Mouse (Mus musculus) megakaryocyte, adult 5-6 weeks (primary cell): ENCODE data around the gene Ccdc163. TPM values are rescaled to one million over a fixed set of nuclear protein-coding genes. Genes with fewer than 3 reads are reported as not detected.
A peak's percentile ranks its signal among the peaks of the same experiment; 100 is the strongest.

ENCODE experiments used
- ATAC-seq: 2 replicates; pipeline ENCODE4 v1.8.0; 2016; ENCODE audit warnings: mild to moderate bottlenecking, inconsistent platforms; ENCODE audit not compliant: poor library complexity, severe bottlenecking
- total RNA-seq, 2 experiments: library from RNA; stranded (forward) in 1 of 2; stranded (reverse) in 1 of 2; fragments of 153-499, 151-499 nt in 1 of 2; fragments of 221-1000, 200-1000 nt in 1 of 2; gene quantifications; 2 replicates each; pipeline versions ENCODE4 v1.2.3 to v1.2.4; 2015 to 2017

Gene Ccdc163
- total RNA-seq, 2 experiments from 2014 or later, result 19.2 to 34.7 TPM

DNA sequence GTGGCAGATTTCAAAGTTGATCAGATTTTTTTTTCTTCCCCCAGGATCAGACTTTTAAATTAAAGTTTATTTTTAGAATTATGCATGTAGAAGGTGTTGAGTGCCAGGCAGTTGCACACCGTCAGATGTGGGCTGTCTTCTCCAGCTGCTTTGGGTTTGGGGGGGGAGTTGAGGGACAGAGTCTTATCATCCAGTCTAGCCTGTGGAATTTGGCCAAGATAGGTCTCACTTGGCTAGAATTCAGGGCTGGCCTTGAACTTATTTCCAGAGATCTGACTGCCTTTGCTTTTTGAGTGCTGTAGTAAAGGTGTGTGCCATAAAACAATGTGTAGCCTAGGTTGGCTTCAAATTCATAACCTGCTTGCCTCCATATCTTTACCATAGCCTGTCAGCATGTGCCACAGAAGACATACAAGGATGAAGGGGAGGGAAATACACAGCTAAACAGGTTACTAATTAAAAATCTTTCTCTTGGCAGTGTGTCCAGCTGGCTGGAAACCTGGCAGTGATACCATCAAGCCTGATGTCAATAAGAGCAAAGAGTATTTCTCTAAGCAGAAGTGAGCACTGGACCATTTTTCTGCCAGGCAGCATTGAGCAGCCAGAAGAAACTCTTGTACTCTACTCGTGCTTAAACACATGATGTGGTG, 9.5 kb upstream of the Ccdc163 start:
- no peak for ATAC-seq

- ATAC-seq, result 0 out of 2 replicates have a peak, but pooled peaks have one; percentile 15
Observed at GRCm38 (mm10) chr4:116700964-116701363, 7.3 kb upstream of the Ccdc163 start.

- peak; percentile 48 for ATAC-seq
Observed at GRCm38 (mm10) chr4:116703804-116704203, 4.5 kb upstream of the Ccdc163 start.

DNA sequence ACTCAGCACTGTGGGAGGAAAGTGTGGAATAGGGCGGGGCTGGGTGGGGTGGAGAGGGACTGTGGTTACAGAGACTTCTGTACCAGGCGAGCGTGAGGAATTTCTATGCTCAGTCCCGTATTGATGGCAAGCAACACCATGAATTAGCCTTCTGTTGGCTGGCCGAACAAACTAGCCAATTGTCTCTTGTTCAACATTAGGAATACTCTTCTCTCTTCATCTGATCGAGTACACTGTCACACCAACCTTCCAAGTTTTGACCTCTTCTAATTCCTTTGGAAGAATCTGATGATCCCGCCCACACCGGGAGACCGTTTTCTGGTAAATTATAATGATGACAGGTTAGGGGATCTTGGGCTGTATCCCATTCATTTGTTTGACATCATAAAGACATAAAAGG, 643 bp upstream of the Ccdc163 start:
- no peak for ATAC-seq

DNA sequence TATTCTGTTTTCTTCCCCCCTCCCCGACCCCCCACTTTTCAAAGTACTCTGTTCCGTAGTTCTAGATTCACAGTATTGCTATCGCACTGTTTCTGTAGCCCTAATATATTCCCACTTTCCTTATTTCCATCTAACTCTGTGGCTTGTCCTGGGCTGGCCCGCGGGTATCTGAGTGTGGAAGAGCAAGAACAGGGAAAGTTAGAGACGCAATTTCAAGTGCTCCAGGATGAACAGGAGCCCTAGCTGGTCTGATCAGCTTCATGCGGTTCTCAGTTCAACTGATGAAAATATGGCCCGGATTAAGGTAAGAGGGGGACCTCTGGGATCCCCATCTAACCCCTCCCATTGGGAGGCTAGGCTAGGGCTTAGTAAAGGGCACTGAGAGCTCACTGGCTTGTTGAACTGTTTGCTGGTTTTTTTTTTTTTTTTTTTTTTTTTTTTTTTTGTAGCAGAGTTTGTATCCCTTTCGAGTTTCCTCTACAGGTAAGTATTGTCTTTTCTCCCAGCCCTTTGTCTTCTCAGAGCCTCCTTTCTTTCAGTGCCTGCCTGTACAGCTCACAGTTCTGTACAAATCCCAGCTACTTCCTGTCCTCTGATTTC, 582 bp downstream of the Ccdc163 start:
- ATAC-seq, result peak; percentile 11; the same call in 1 of the 2 replicates

GRCm38 (mm10) chr4:116710154-116710553, 1.8 kb downstream of the Ccdc163 start:
- ATAC-seq, result no peak

DNA sequence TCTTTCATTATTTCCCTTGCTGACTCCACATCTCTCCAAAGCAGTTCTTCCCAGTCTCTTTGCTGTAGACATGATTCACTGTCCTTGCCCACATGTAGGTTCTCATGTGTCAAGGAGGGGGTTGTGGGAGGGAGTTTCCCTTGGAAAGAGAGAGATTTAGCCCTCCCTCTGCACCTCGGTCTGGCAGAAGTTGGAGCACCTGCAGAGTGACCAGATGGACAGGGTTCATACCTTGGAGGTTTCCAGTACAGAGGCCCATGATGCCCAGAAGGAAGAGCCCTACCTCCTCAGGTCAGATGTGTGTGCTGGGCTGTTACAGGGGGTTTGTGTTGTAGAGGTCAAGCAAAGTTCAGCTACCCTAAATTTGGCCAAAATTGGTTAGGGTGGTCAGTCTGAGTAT, 4.2 kb downstream of the Ccdc163 start:
- ATAC-seq, result no peak

- ATAC-seq, result peak; percentile 53
Observed at GRCm38 (mm10) chr4:116719396-116719795, 11.1 kb downstream of the Ccdc163 start.

GRCm38 (mm10) chr4:116720343-116721097, 12.2 kb downstream of the Ccdc163 start, which contains the start of gene Tesk2:
TSS of gene Tesk2 (plus strand) at chr4:116720948.
- ATAC-seq, result peak; percentile 92

DNA sequence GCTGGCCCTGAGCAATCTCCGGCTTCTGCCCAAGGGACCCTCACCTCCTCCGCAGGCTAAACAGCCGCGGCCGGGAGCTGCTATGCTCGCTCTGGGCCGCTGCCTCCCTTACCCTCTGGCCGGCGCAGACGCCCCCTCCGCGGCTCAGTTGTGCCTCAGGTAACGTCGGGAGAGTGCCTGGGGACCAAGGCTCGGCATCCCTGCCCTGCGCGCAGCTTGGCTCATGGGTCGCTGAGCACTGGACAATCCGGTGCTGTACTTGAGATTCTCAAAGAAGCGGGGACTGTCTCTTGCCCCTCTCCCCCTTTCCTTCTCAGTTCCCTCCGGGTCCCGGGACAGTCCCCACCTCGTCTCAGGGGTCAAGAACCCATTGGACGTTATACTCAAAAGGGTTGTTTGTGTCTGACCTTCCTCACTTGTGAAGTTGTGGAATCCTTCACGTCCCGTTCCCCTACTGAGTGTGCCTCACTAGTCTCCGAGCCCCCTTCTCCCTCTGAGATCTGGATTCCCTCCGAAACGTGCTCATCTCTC, 12.9 kb downstream of the Ccdc163 start:
- no peak for ATAC-seq

DNA sequence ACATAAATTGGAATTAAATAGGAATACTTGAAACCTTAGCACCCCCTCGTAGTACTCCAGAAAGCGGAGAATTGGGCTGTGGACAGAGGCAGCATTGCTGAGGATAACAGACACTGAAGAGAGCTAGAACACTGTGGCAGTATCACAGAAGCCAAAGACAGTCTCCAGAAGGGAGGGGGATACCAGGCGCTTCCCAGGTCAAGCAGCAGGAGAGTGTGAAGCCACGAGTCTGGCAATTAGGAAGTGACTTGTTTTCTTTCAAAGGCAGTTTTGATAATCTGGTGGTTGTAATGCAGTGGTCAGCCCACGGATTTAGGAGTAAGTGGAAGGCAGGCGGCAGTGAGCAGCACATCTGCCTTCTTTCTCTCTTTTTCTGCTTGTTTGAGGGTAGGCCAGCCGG, 13.9 kb downstream of the Ccdc163 start:
- no peak for ATAC-seq

GRCm38 (mm10) chr4:116725444-116725843, 17.1 kb downstream of the Ccdc163 start:
- ATAC-seq, result no peak

DNA sequence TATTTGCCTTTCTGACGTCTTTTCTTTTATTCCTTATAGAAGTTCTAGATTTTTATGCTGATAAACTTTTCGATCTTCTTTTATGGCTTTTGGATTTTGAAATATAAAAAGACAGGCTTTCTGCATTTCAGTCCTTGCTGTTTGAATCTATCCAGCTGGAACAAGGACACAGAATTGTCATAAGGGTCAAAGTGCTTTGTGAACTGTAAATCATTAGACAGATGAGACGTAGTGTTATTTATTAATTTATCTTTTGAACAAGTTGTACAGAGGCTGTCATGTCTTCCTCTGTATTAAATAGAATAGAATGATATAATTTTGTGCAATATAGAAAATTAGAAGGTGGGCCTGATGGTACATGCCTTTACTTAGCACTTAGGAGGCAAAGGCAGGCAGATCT, 19.1 kb downstream of the Ccdc163 start:
- no peak for ATAC-seq

- ATAC-seq, result no peak
Observed at GRCm38 (mm10) chr4:116729532-116729931, 21.2 kb downstream of the Ccdc163 start.

GRCm38 (mm10) chr4:116731077-116731476, 22.8 kb downstream of the Ccdc163 start:
- ATAC-seq, result no peak

- ATAC-seq, result no peak
Observed at GRCm38 (mm10) chr4:116732355-116732754, 24.0 kb downstream of the Ccdc163 start.

DNA sequence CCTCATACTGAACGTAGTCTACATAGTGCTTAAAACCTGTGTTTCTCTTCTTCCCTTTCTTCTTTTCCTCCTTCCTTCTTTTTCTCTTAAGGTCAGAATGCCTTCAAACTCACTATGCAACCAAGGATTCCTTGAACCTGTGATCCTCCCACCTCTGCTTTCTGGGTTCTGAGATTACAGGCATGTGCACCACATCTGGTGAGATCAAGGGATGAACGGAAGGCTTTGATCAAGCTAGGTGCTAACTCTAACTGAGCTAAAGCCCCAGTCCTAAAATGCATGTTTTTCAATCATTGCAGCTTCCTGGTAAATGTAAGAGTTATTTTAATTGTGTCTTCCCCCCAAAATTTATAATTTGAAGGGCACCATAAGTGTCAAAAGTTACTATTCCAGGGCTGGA, 26.7 kb downstream of the Ccdc163 start:
- ATAC-seq, result no peak

DNA sequence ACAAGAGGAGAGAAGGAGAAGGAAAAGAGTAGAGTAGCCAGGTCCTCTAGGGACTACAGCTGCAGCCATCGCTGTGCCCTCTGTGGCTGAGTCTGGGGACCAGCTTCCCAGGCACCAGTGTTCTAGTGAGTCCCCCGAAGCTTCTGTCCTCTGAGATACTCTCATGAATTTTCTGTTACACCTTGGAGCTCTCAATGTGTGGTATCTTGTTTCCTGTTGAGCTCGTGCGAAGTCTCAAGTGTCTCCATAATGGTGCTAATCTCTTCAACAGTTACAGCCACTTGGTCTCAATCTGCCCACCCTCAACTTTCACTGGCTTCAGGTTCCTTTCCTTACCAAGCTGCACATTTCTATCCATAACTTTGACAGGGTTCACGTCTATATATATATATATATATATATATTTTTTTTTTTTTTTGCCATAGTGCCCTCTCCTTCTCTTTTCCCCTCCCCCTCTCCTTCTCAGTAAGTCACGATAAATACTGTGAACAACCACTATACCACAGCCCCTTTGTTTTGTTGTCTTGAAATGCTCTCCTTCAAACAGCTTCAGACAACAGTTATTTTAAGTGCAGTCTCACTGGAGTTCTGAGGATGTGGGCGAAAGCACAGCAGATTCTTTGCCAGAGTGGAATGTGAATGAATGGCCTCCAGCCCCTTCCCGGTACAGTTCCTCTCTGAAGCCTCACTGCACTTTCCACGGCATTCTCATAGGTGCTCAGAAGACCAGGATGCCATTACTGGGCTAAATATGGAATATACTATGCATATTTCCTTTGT, 30.9 kb downstream of the Ccdc163 start:
- no peak for ATAC-seq

- no peak for ATAC-seq
Observed at GRCm38 (mm10) chr4:116749750-116750149, 41.4 kb downstream of the Ccdc163 start.

GRCm38 (mm10) chr4:116761914-116762313, 53.6 kb downstream of the Ccdc163 start:
- ATAC-seq, result no peak

DNA sequence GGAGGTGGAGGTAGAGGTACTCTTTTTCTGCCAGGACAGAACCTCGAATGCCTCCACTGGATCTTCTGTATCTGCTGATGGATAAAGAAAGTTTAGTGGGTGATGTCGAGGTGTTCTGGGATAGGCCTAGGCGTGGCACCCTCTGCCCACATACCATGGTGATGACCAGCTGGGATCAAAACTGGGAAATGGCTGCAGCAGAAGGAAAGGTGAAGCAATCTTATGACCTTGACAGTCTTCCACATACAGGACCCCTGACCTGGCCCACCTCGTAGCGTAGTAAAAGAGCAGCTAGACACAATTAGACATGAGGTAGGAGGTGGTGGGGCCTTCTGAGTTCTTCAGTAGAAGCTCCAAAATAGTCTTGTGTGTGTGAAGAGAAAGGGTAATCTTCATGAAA, 55.7 kb downstream of the Ccdc163 start:
- ATAC-seq, result no peak
